Mouse (Mus musculus) testis, adult 2 months (tissue): ENCODE data around the gene Vkorc1.

ENCODE experiments used
- CTCF ChIP-seq: fragments of 200-500 bp; IDR thresholded peaks from 2 replicates; pipeline ENCODE4 v1.5.1; 2012; ENCODE audit warnings: low read depth, mild to moderate bottlenecking, inconsistent platforms, low read length, moderate library complexity; ENCODE audit not compliant: control insufficient read depth, insufficient read depth, insufficient replicate concordance
- POLR2A ChIP-seq: fragments of 200-500 bp; IDR thresholded peaks from 2 replicates; pipeline ENCODE4 v1.6.1; 2012; ENCODE audit warnings: low read depth, mild to moderate bottlenecking, inconsistent platforms, low read length, moderate library complexity; ENCODE audit not compliant: control insufficient read depth

DNA sequence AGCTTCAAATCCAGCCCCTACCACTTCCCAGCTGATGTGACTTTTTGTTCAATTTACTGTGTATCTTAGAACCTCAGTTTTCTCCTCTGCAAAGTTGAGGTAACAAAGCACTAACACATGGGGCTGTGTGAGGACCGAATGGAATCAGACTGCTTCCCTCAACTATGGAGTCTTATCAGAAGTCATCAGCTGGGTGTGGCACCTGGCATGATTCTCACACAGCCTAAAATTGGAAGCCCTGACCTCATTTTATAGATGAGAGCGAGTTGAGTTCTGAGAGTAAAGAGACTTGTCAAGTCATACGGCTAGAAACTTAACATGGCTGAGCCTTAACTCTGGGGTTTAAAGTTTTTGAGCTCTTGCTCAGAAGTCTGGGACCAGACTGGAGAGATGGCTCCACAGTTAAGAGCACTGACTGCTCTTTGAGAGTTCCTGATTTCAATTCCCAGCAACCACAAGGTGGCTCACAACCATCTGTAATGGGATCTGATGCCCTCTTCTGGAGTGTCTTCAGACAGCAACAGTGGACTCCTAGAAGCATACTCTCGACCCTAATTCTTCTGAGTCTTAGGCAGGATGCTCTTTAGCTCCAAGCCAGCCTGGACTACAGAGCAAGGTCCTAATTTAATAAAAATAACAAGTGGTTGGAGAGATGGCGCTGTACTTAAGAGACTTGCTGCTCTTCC lies 25.1 kb downstream of the Vkorc1 start:
- no peak for TF ChIP-seq CTCF
- TF ChIP-seq POLR2A = no peak
